Mouse (Mus musculus) liver, embryonic 11.5 days (tissue): Measurements from ENCODE around the gene Ctnna2. TPM values are rescaled to one million over a fixed set of nuclear protein-coding genes. Genes with fewer than 3 reads are reported as not detected.

ENCODE experiments used
- ATAC-seq: fragments of 200-750 bp; cut with Nextera tagmentation; replicated peaks from 2 replicates; pipeline ENCODE4 v1.8.0; 2017; ENCODE audit warnings: moderate number of reproducible peaks, mild to moderate bottlenecking, moderate TSS enrichment, moderate library complexity; ENCODE audit not compliant: low FRiP score
- DNase-seq: peaks from one replicate; pipeline ENCODE4 v3.0.0-alpha.2; 2017; ENCODE audit warnings: low spot score
- H3K27ac ChIP-seq: fragments of 300-500 bp; sonication (generic); 2 replicates; pipeline ENCODE4 v1.5.1; 2014; ENCODE audit warnings: mild to moderate bottlenecking, low read depth, low read length, control low read depth
- H3K27me3 ChIP-seq: fragments of 300-500 bp; sonication (generic); replicated peaks from 2 replicates; pipeline ENCODE4 v1.6.1; 2014; ENCODE audit warnings: low read length, mixed read lengths; ENCODE audit not compliant: control insufficient read depth, insufficient read depth
- H3K36me3 ChIP-seq: fragments of 300-500 bp; sonication (generic); 2 replicates; pipeline ENCODE4 v1.6.1; 2014; ENCODE audit warnings: mild to moderate bottlenecking, low read length, moderate library complexity, mixed read lengths; ENCODE audit not compliant: control insufficient read depth, insufficient read depth
- H3K4me1 ChIP-seq: fragments of 300-500 bp; sonication (generic); replicated peaks from 2 replicates; pipeline ENCODE4 v1.6.1; 2014; ENCODE audit warnings: low read length, mixed read lengths; ENCODE audit not compliant: control insufficient read depth, insufficient read depth
- H3K4me2 ChIP-seq: fragments of 300-500 bp; sonication (generic); 2 replicates; pipeline ENCODE4 v1.6.1; 2014; ENCODE audit warnings: mild to moderate bottlenecking, control low read depth, moderate library complexity
- H3K4me3 ChIP-seq: fragments of 300-500 bp; sonication (generic); 2 replicates; pipeline ENCODE4 v1.5.1; 2014; ENCODE audit warnings: low read depth, low read length, control low read depth
- H3K9ac ChIP-seq: fragments of 300-500 bp; sonication (generic); 2 replicates; pipeline ENCODE4 v1.6.1; 2014; ENCODE audit warnings: low read depth, low read length, control low read depth
- H3K9me3 ChIP-seq: fragments of 300-500 bp; sonication (generic); 2 replicates; pipeline ENCODE4 v1.6.1; 2016; ENCODE audit warnings: low read length, inconsistent platforms, mixed read lengths; ENCODE audit not compliant: control insufficient read depth
- WGBS: fragments of 180-500 bp; shearing (Covaris S2); extraction: QIAGEN DNeasy Blood & Tissue Kit; methylation state at CpG from one replicate; pipeline ENCODE4 v1.1.7; 2014; 5-methylcytosine and 5-hydroxymethylcytosine counted together
- polyA plus RNA-seq: library from polyadenylated mRNA; unstranded; fragments of >200 nt; fragmentation: Nextera tagmentation; extraction: Ambion mirVana; gene quantifications from 2 replicates; pipeline ENCODE4 v1.2.1, GENCODE M21; 2014

Ctnna2 gene
- polyA plus RNA-seq, 1 experiment from 2014 or later = 1.9 TPM

DNA sequence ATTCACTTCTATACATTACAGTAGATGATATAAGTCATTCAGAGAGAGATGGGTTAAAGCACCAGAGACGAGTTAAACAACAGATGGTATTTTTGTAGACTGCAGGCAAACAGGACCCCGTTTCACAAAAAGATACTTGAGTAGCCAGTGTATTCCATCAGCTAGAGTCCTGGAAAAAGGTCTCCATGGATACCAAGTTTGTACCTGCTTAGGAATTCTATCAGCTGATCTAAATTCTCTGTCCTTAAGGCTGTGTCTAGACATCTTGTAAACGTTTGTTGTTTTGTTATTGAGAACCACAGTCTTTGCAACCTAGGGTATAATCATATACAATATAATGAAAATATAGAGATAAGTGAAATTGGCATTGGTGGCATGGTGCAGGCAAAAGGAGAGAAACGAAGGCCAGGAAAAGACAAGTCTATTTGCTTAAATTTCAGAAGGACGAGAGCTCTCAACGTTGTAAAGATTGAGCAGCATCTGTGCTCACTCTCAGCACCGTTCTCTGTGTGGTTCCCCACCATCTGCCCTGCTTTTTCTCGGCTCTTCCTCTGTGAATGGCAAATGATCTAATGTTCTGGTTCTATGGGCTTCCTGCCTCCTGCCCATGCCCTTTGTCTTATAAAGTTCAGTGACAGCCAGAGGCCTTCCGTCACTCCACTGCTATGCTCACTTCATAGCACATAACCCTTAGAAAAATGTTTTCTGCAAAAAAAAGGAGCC lies 621.6 kb downstream of the Ctnna2 start:
- H3K4me2 ChIP-seq = no peak overlapping the region
- no peaks in the 10 kb centered on the region for H3K4me1 ChIP-seq
- no peak overlapping the region for H3K4me3 ChIP-seq
- H3K27ac ChIP-seq = no peak overlapping the region
- 72% methylated on average over 9 of the region's 9 CpGs for WGBS
- H3K9me3 ChIP-seq = no peaks in the 10 kb centered on the region
- no peak overlapping the region for H3K9ac ChIP-seq
- no peak for ATAC-seq
- H3K27me3 ChIP-seq = no peaks in the 10 kb centered on the region
- no peak for DNase-seq
- H3K36me3 ChIP-seq = no peaks in the 10 kb centered on the region

DNA sequence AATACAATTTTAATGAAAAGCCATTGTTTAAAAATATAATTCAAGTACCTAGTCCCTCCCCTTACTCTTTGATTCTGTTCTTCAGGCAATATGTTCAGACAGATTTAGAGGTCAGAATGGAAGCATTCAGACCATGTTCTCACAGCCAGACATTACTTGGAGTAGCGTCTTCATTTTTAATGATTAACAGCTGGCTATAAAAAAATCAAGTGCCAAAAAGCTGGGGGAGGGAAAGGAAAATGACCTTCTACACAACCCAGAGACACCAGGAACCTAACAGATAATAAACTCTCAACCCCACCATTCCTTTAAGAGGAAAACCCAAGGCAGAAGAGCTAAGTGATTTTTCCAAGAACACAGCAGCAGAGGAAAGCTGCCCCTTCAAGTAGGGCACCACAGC lies 624.7 kb downstream of the Ctnna2 start:
- 59% methylated on average over 1 of the region's 1 CpGs for WGBS
- H3K9me3 ChIP-seq = no peaks in the 10 kb centered on the region
- no peak for ATAC-seq
- no peaks in the 10 kb centered on the region for H3K4me1 ChIP-seq
- DNase-seq = no peak
- H3K4me2 ChIP-seq = no peak overlapping the region
- H3K27ac ChIP-seq = no peak overlapping the region
- H3K27me3 ChIP-seq = no peaks in the 10 kb centered on the region
- no peak overlapping the region for H3K9ac ChIP-seq
- H3K4me3 ChIP-seq = no peak overlapping the region
- no peaks in the 10 kb centered on the region for H3K36me3 ChIP-seq

DNA sequence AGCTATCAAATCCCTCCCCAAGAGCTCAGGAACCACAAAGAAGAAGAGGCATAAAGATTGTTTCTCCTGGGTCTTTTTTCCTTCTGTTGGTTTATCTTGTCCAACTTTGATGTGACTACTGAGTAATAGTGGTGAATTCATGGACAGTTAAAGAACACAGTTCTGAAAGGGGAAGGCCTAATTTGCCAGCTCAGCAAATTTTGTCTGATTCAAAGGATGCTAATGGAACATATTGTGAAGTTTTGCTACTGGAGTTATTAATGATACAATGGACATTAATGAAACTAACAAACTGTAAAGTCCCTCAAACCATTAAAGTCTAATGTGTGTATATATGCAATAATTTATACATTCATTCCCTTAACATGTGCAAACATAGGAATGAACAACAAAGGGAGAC lies 635.7 kb downstream of the Ctnna2 start:
- Histone ChIP-seq H3K9me3 (no peaks in the 10 kb centered on the region), H3K4me1 (no peaks in the 10 kb centered on the region), H3K9ac (no peak overlapping the region), H3K36me3 (no peaks in the 10 kb centered on the region), H3K27ac (no peak overlapping the region), H3K4me3 (no peak overlapping the region), H3K4me2 (no peak overlapping the region), H3K27me3 (no peaks in the 10 kb centered on the region)
- DNase-seq (no peak), ATAC-seq (no peak)

DNA sequence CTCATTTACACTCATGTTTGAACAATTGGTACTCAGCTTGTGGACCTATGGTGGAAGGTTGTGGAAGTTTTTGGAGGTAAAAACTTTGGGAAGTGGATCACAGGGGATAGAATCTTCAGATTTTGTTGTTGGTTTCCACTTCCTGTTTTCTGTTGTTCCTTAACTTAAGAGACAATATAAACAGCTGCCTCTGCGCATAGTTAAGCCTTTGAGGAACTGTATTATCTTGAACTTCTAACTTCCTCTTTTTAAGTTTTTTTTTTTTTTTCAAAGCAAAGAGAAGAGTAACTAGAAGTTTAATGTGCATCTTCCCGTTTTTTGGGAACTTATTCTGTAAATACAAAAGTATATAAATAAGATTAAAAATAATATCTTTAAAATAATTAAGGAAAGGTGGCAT lies 644.0 kb downstream of the Ctnna2 start:
- no peak overlapping the region for H3K27ac ChIP-seq
- 41% methylated on average over 2 of the region's 2 CpGs for WGBS

DNA sequence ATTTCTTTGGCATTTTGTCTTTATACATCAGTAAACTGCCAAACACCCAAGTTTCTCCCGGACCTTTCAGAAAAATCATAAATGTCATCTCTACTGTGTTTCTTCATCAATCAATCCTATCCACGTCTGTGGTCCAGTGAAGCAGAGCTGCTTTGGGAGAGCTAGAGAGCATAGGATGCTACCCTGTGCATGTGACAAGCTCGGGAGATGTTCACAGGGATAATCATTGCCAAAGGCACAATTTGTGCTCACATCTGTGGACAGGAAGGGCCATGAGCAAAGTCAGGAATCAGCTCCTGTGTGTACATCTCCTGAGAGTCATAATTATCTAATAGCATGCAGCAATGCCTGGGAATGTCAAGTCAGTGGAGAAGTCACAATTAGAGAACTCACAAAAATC lies 654.8 kb downstream of the Ctnna2 start:
- Histone ChIP-seq H3K9ac (no peak overlapping the region), H3K9me3 (no peaks in the 10 kb centered on the region), H3K4me3 (no peak overlapping the region), H3K27ac (no peak overlapping the region), H3K4me2 (no peak overlapping the region), H3K36me3 (no peaks in the 10 kb centered on the region), H3K4me1 (no peaks in the 10 kb centered on the region), H3K27me3 (no peaks in the 10 kb centered on the region)
- DNase-seq (no peak), ATAC-seq (no peak)
- WGBS = 64% methylated on average over 3 of the region's 3 CpGs

More for the DNA sequence above, 644.0 kb downstream of the Ctnna2 start:
- H3K36me3 ChIP-seq = no peaks in the 10 kb centered on the region
- H3K27me3 ChIP-seq = no peaks in the 10 kb centered on the region
- no peak overlapping the region for H3K4me2 ChIP-seq
- no peak overlapping the region for H3K9ac ChIP-seq
- no peak for DNase-seq
- H3K4me1 ChIP-seq = no peaks in the 10 kb centered on the region
- ATAC-seq = no peak
- no peaks in the 10 kb centered on the region for H3K9me3 ChIP-seq
- no peak overlapping the region for H3K4me3 ChIP-seq

DNA sequence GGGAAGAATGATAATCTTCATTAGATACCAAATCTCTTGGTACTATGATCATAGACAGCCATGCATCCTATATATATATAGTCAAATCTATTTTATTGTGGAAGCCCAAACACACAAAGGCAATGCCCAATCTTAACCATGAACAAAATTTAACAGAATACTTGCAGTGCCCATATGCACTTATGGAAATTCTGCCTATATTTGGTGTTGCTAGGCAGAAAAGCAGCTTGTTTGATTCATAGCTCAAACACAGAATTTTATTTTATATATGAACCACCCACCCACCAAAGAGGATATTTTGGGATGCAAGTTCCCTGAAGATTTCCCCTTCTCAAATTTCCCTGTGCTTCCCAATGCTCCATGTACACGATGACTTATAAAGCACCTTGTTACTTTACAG lies 655.2 kb downstream of the Ctnna2 start:
- H3K9me3 ChIP-seq = no peaks in the 10 kb centered on the region
- H3K4me2 ChIP-seq = no peak overlapping the region
- no peak overlapping the region for H3K9ac ChIP-seq
- no peaks in the 10 kb centered on the region for H3K36me3 ChIP-seq
- WGBS = 82% methylated on average over 1 of the region's 1 CpGs
- H3K27ac ChIP-seq = no peak overlapping the region
- DNase-seq = no peak
- ATAC-seq = no peak
- no peaks in the 10 kb centered on the region for H3K4me1 ChIP-seq
- no peaks in the 10 kb centered on the region for H3K27me3 ChIP-seq
- H3K4me3 ChIP-seq = no peak overlapping the region

DNA sequence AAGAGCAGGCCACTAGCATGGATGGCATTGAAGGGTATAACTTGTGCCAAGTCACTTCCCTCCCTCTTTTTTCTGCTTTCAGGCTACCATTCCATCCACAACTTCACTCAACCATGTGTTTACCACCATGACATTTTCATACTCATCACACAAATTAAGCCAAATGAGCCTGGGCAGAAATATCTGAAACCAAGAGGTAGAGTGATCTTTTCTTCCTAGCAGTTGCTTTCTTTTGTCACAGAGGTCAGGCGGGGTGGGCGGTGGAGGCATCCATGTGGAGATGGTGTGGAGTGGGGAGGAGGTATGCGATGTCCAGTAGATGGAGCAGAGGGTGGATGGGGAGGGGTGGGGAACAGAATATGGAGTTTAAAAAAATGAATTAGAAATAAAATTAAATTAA lies 672.7 kb downstream of the Ctnna2 start:
- WGBS = 92% methylated on average over 3 of the region's 3 CpGs
- Histone ChIP-seq H3K36me3 (no peaks in the 10 kb centered on the region), H3K27me3 (no peaks in the 10 kb centered on the region), H3K4me1 (no peaks in the 10 kb centered on the region), H3K9ac (no peak overlapping the region), H3K4me2 (no peak overlapping the region), H3K4me3 (no peak overlapping the region), H3K27ac (no peak overlapping the region), H3K9me3 (no peaks in the 10 kb centered on the region)
- DNase-seq (no peak), ATAC-seq (no peak)

DNA sequence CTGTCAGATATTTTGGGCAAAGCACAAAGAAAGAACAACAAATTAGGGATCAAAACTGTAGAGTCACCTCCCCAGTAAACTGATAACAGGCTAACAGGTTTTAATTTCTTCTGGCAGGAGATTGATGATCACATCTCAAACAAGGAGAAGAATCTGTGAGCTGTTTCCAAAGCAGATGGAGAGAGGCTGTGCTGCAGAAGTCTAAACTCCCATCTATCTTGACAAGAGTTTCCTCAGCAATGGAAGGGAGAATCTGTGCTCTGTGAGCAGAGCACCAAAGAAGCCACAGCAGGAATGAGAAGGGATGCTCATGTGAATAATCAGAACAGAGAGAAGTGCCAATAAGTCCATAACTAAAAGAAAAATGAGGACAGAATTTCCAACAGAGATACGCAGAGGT lies 678.2 kb downstream of the Ctnna2 start:
- H3K4me2 ChIP-seq = no peak overlapping the region
- H3K9ac ChIP-seq = no peak overlapping the region
- H3K36me3 ChIP-seq = no peaks in the 10 kb centered on the region
- no peaks in the 10 kb centered on the region for H3K27me3 ChIP-seq
- ATAC-seq = no peak
- no peak overlapping the region for H3K4me3 ChIP-seq
- no peaks in the 10 kb centered on the region for H3K4me1 ChIP-seq
- H3K9me3 ChIP-seq = no peaks in the 10 kb centered on the region
- WGBS = 82% methylated on average over 1 of the region's 1 CpGs
- H3K27ac ChIP-seq = no peak overlapping the region
- no peak for DNase-seq

DNA sequence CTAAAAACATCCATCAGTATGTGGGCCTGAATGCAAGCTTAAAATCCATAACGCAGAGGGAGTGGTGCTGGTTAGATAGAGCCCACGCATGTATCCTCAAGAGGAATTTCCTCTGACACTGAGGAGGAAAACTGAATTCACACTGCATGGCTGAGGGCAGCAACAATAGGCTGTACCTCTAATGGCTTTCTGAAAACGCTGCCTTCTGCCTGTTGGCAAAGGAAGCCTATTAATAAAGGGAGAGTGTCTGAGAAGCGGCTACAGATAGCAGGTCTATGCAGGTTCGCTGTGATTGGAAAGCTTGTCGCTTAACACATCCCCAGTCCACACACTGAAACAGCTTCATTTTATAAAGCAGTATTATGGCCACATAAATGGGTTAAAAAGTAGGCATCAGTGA lies 688.1 kb downstream of the Ctnna2 start:
- DNase-seq = no peak
- Histone ChIP-seq H3K9me3 (no peaks in the 10 kb centered on the region), H3K36me3 (no peaks in the 10 kb centered on the region), H3K4me1 (no peaks in the 10 kb centered on the region), H3K4me2 (no peak overlapping the region), H3K27me3 (no peaks in the 10 kb centered on the region), H3K9ac (no peak overlapping the region), H3K4me3 (no peak overlapping the region), H3K27ac (no peak overlapping the region)
- 73% methylated on average over 6 of the region's 6 CpGs for WGBS
- no peak for ATAC-seq
